Mouse (Mus musculus): ENCODE measurements at regions not wholly inside any gene's neighbourhood (a gene's known extent, or its start where the extent isn't known, plus 50 kb on each side); places are given as distances from the start of the nearest gene placed in this dataset.

GRCm38 (mm10) chr4:89008561-89008960, 128.4 kb upstream of the Mtap start:
- DNase-seq = no peak
- intact Hi-C loops (cut with DNase I) = no loop called here

- intact Hi-C loops (cut with DNase I) = no loop called here
- no peak for DNase-seq
These were observed 121.5 kb upstream of the Ifne start for GRCm38 (mm10) chr4:89001470-89001869.

- DNase-seq = no peak
- intact Hi-C loops (cut with DNase I) = no loop called here
These were observed 120.9 kb upstream of the Ifne start for GRCm38 (mm10) chr4:89000855-89001254.

- DNase-seq = no peak
- intact Hi-C loops (cut with DNase I) = no loop called here
These were observed 120.2 kb upstream of the Ifne start for GRCm38 (mm10) chr4:89000200-89000599.

- intact Hi-C loops (cut with DNase I) = no loop called here
- no peak for DNase-seq
These were observed 118.3 kb upstream of the Ifne start for GRCm38 (mm10) chr4:88998286-88998685.

- intact Hi-C loops (cut with DNase I) = no loop called here
- DNase-seq = no peak
These were observed 115.3 kb upstream of the Ifne start for GRCm38 (mm10) chr4:88995129-88995919.

- intact Hi-C loops (cut with DNase I) = no loop called here
- no peak for DNase-seq
These were observed 114.5 kb upstream of the Ifne start for GRCm38 (mm10) chr4:88994486-88994885.

GRCm38 (mm10) chr4:88992498-88992897, 112.5 kb upstream of the Ifne start:
- no peak for DNase-seq
- intact Hi-C loops (cut with DNase I) = no loop called here

- intact Hi-C loops (cut with DNase I) = no loop called here
- no peak for DNase-seq
These were observed 108.4 kb upstream of the Ifne start for GRCm38 (mm10) chr4:88988363-88988762.

- DNase-seq = no peak
- intact Hi-C loops (cut with DNase I) = no loop called here
These were observed 107.1 kb upstream of the Ifne start for GRCm38 (mm10) chr4:88987103-88987502.

GRCm38 (mm10) chr4:88982457-88982856, 102.5 kb upstream of the Ifne start:
- intact Hi-C loops (cut with DNase I) = no loop called here
- no peak for DNase-seq

- no peak for DNase-seq
- intact Hi-C loops (cut with DNase I) = loop anchor here (5.0 kb wide), 1 partner anchor 65 kb away; no protein-coding TSS in a partner anchor
These were observed 97.3 kb upstream of the Ifne start for GRCm38 (mm10) chr4:88977099-88977888.

GRCm38 (mm10) chr4:88974535-88974934, 94.5 kb upstream of the Ifne start:
- peak in 1 of 2 experiments; percentile 3 for DNase-seq
- intact Hi-C loops (cut with DNase I) = no loop called here

- DNase-seq = no peak
- intact Hi-C loops (cut with DNase I) = no loop called here
These were observed 89.3 kb upstream of the Ifne start for GRCm38 (mm10) chr4:88969134-88969841.

- no peak for DNase-seq
- intact Hi-C loops (cut with DNase I) = loop anchor here (5.0 kb wide), 1 partner anchor 83 kb away; no protein-coding TSS in a partner anchor
These were observed 79.6 kb upstream of the Ifne start for GRCm38 (mm10) chr4:88959621-88960020.

GRCm38 (mm10) chr4:88956605-88957004, 76.6 kb upstream of the Ifne start:
- intact Hi-C loops (cut with DNase I) = loop anchor here (5.0 kb wide), 1 partner anchor 86 kb away; no protein-coding TSS in a partner anchor
- DNase-seq = no peak

GRCm38 (mm10) chr4:88956151-88956550, 76.2 kb upstream of the Ifne start:
- DNase-seq = no peak
- intact Hi-C loops (cut with DNase I) = loop anchor here (5.0 kb wide), 1 partner anchor 86 kb away; no protein-coding TSS in a partner anchor

- DNase-seq = no peak
- intact Hi-C loops (cut with DNase I) = loop anchor here (5.0 kb wide), 1 partner anchor 87 kb away; no protein-coding TSS in a partner anchor
These were observed 75.6 kb upstream of the Ifne start for GRCm38 (mm10) chr4:88955571-88955970.

GRCm38 (mm10) chr4:88954045-88954444, 74.0 kb upstream of the Ifne start:
- intact Hi-C loops (cut with DNase I) = no loop called here
- no peak for DNase-seq

GRCm38 (mm10) chr4:88951034-88951336, 71.0 kb upstream of the Ifne start:
- peak; percentile 8 to 13 for DNase-seq
- intact Hi-C loops (cut with DNase I) = no loop called here

All from heart, postnatal 36 days (tissue).